Mouse (Mus musculus): ENCODE data around the gene Wdfy3.

GRCm38 (mm10) chr5:101992969-101993670, 76.6 kb downstream of the Wdfy3 start:
- no peak for TF ChIP-seq CTCF (IDR thresholded peaks at IDR 0.05; ENCODE audit: extremely low read depth, insufficient read depth, low read length)
- no peak for TF ChIP-seq POLR2A (IDR thresholded peaks at IDR 0.05; ENCODE audit: extremely low read depth, insufficient read depth, low read length)
